In genomic region chr13:73679311-73679710, GRCm38 (mm10) we compare ENCODE assay signal across 25 mouse cellular contexts. TPM values are rescaled to one million over a fixed set of nuclear protein-coding genes. Genes with fewer than 3 reads are reported as not detected.
DNase-seq lines count a peak whose midpoint lies in the region; ATAC-seq and TF ChIP-seq lines count a peak whose summit lies in the region.
"Had no signal": no experiment of that assay in that cellular context is flagged by ENCODE, and none has a peak within 500 bp of the region (broad histone marks: within the 10 kb centered on the region; RNA-seq: fewer than 3 reads in every experiment).

No protein-coding gene starts in this region.

- H3K9ac ChIP-seq in kidney, embryonic 16.5 days (replicated peaks; ENCODE audit: low read length), result no peak overlapping the region
- H3K9ac ChIP-seq in hindbrain, embryonic 13.5 days, result no peak overlapping the region
- H3K9ac ChIP-seq: embryonic facial prominence, embryonic 15.5 days; heart, embryonic 13.5 days; hindbrain, embryonic 12.5 days had no signal

- no peak for TF ChIP-seq CTCF in kidney, adult 2 months (conservative IDR thresholded peaks at IDR 0.05; ENCODE audit: insufficient read depth, insufficient read length, low read depth, low read length)

- no peak for ATAC-seq in kidney, embryonic 16.5 days (ENCODE audit: low FRiP score, low TSS enrichment)
- no peak for ATAC-seq in hindbrain, embryonic 13.5 days (ENCODE audit: low FRiP score)
- ATAC-seq: forebrain, embryonic 14.5 days had no signal

- intact Hi-C loops in left cerebral cortex, postnatal 10 days (cut with DNase I), result no loop called here

- DNase-seq in kidney, adult 18-20 months, result peak; percentile 69
- peak; percentile 78 for DNase-seq in kidney, adult 2 months
- DNase-seq in kidney, postnatal 25 days, result peak; percentile 64 to 83
- no peak for DNase-seq in left cerebral cortex, postnatal 10 days (ENCODE audit: extremely low spot score in 1 of 2, low spot score in 2 of 2)
- DNase-seq in embryo, embryonic 10 days (ENCODE audit: low spot score), result no peak
- DNase-seq: adrenal gland, adult 8-10 months; adrenal gland, postnatal 36 days; cerebellum, adult 2 months; cerebellum, postnatal 10 days; embryo, embryonic 11 days; gastrocnemius, adult 2 months; gastrocnemius, postnatal 25 days; heart, postnatal 36 days had no signal

- no peaks in the 10 kb centered on the region for H3K27me3 ChIP-seq in kidney, adult 2 months (replicated peaks; ENCODE audit: control insufficient read depth, insufficient read depth, low read length)
- H3K27me3 ChIP-seq in kidney, embryonic 16.5 days (ENCODE audit: insufficient read depth, low read length), result no peaks in the 10 kb centered on the region
- no peaks in the 10 kb centered on the region for H3K27me3 ChIP-seq in hindbrain, embryonic 13.5 days
- H3K27me3 ChIP-seq: embryonic facial prominence, embryonic 15.5 days; hindbrain, embryonic 12.5 days had no signal

- no peaks in the 10 kb centered on the region; the same call in 1 of the 2 replicates for H3K36me3 ChIP-seq in kidney, adult 2 months (ENCODE audit: control insufficient read depth, insufficient read depth, low read length)
- H3K36me3 ChIP-seq in kidney, embryonic 16.5 days (ENCODE audit: insufficient read depth, low read length), result no peaks in the 10 kb centered on the region
- H3K36me3 ChIP-seq in hindbrain, embryonic 13.5 days, result no peaks in the 10 kb centered on the region
- H3K36me3 ChIP-seq: embryonic facial prominence, embryonic 15.5 days; forebrain, embryonic 10.5 days; G1E; heart, embryonic 13.5 days; hindbrain, embryonic 12.5 days had no signal

- H3K4me3 ChIP-seq in kidney, adult 2 months (ENCODE audit: insufficient read depth, low read depth, low read length), result no peak overlapping the region
- no peak overlapping the region for H3K4me3 ChIP-seq in kidney, embryonic 16.5 days (ENCODE audit: low read length)
- H3K4me3 ChIP-seq in hindbrain, embryonic 13.5 days, result no peak overlapping the region
- H3K4me3 ChIP-seq: embryonic facial prominence, embryonic 15.5 days; erythroblast, embryonic 14.5 days; forebrain, embryonic 10.5 days; gastrocnemius, adult 2 months; heart, embryonic 13.5 days; hindbrain, embryonic 12.5 days had no signal

- H3K27ac ChIP-seq in kidney, adult 2 months (ENCODE audit: insufficient read depth, low read depth, low read length), result peak overlapping the region; percentile 88
- peak overlapping the region; percentile 89 for H3K27ac ChIP-seq in kidney, embryonic 16.5 days (ENCODE audit: low read length)
- H3K27ac ChIP-seq in hindbrain, embryonic 13.5 days, result no peak overlapping the region
- H3K27ac ChIP-seq: embryonic facial prominence, embryonic 15.5 days; forebrain, embryonic 10.5 days; gastrocnemius, adult 2 months; heart, embryonic 13.5 days; hindbrain, embryonic 12.5 days had no signal

- WGBS in kidney, adult 2 months, result 47% methylated on average over 2 of the region's 2 CpGs
- 71% methylated on average over 2 of the region's 2 CpGs for WGBS in kidney, embryonic 16.5 days
- 75% methylated on average over 2 of the region's 2 CpGs for WGBS in hindbrain, embryonic 13.5 days

- no peak for TF ChIP-seq POLR2A in kidney, adult 2 months (IDR thresholded peaks at IDR 0.05; ENCODE audit: low read depth, low read length)

- no peak overlapping the region for H3K4me2 ChIP-seq in kidney, embryonic 16.5 days (replicated peaks; ENCODE audit: low read depth, low read length)
- H3K4me2 ChIP-seq in hindbrain, embryonic 13.5 days, result no peak overlapping the region
- H3K4me2 ChIP-seq: embryonic facial prominence, embryonic 15.5 days; heart, embryonic 13.5 days; hindbrain, embryonic 12.5 days had no signal

- peaks cover 50% of the 10 kb centered on the region for H3K4me1 ChIP-seq in kidney, adult 2 months (ENCODE audit: control insufficient read depth, insufficient read depth, low read length)
- H3K4me1 ChIP-seq in kidney, embryonic 16.5 days (ENCODE audit: insufficient read depth, low read length), result peaks cover 3% of the 10 kb centered on the region; the same call in 1 of the 2 replicates
- no peaks in the 10 kb centered on the region for H3K4me1 ChIP-seq in hindbrain, embryonic 13.5 days (replicated peaks)
- H3K4me1 ChIP-seq: embryonic facial prominence, embryonic 15.5 days; forebrain, embryonic 10.5 days; heart, embryonic 13.5 days; hindbrain, embryonic 12.5 days had no signal

- H3K9me3 ChIP-seq in kidney, embryonic 16.5 days (ENCODE audit: low read length), result no peaks in the 10 kb centered on the region
- no peaks in the 10 kb centered on the region for H3K9me3 ChIP-seq in hindbrain, embryonic 13.5 days
- H3K9me3 ChIP-seq: embryonic facial prominence, embryonic 15.5 days; forebrain, embryonic 10.5 days; G1E; heart, embryonic 13.5 days; hindbrain, embryonic 12.5 days had no signal

RNA-seq across cellular contexts. Expression of gene Slc6a18, which starts 1.5 kb away (rescaled TPM):
- polyA plus RNA-seq in kidney, adult 2 months (2012; rRNA removed), result 438 and 863 TPM in 2 replicates
- polyA plus RNA-seq in kidney, embryonic 16.5 days (2015; fragmentation: Nextera tagmentation; extraction: Ambion mirVana), result 34.6 and 38.4 TPM in 2 replicates
- not detected for total RNA-seq in left cerebral cortex, postnatal 10 days (2021)
- polyA plus RNA-seq in hindbrain, embryonic 13.5 days (2015; fragmentation: Nextera tagmentation; extraction: Ambion mirVana), result not detected in 2 replicates
- total RNA-seq: adrenal gland, adult 8-10 months; adrenal gland, postnatal 36 days; gastrocnemius, adult 2 months; granulocyte monocyte progenitor cell, adult 5-6 weeks; heart, postnatal 36 days had no signal
- polyA plus RNA-seq: cerebellum, adult 2 months; embryonic facial prominence, embryonic 11.5 days; embryonic facial prominence, embryonic 15.5 days; erythroblast, embryonic 14.5 days; forebrain, embryonic 10.5 days; forebrain, embryonic 14.5 days; G1E; heart, embryonic 13.5 days; heart, postnatal 0 days; hindbrain, embryonic 12.5 days had no signal

RNA-seq across cellular contexts. Expression of gene Slc6a19, which starts 25.4 kb away (rescaled TPM):
- 884 and 1,011 TPM in 2 replicates for polyA plus RNA-seq in kidney, adult 2 months (2012; rRNA removed)
- polyA plus RNA-seq in kidney, embryonic 16.5 days (2015; fragmentation: Nextera tagmentation; extraction: Ambion mirVana), result 2.1 and 2.3 TPM in 2 replicates
- not detected for total RNA-seq in left cerebral cortex, postnatal 10 days (2021)
- polyA plus RNA-seq in hindbrain, embryonic 13.5 days (2015; fragmentation: Nextera tagmentation; extraction: Ambion mirVana), result 0.18 and 0.29 TPM in 2 replicates
- total RNA-seq: gastrocnemius, adult 2 months; granulocyte monocyte progenitor cell, adult 5-6 weeks; heart, postnatal 36 days had no signal
- polyA plus RNA-seq: erythroblast, embryonic 14.5 days; G1E; heart, embryonic 13.5 days; heart, postnatal 0 days had no signal

RNA-seq across cellular contexts. Expression of gene Tert, which starts 52.6 kb away (rescaled TPM):
- 6.4 and 7.4 TPM in 2 replicates for polyA plus RNA-seq in kidney, adult 2 months (2012; rRNA removed)
- polyA plus RNA-seq in kidney, embryonic 16.5 days (2015; fragmentation: Nextera tagmentation; extraction: Ambion mirVana), result 6.6 and 8.0 TPM in 2 replicates
- 1 to 10 TPM; 4.1 to 5.0 TPM for total RNA-seq in left cerebral cortex, postnatal 10 days (2021)
- polyA plus RNA-seq in hindbrain, embryonic 13.5 days (2015; fragmentation: Nextera tagmentation; extraction: Ambion mirVana), result 5.3 and 8.1 TPM in 2 replicates
- total RNA-seq: heart, postnatal 36 days had no signal
- polyA plus RNA-seq: erythroblast, embryonic 14.5 days; G1E had no signal

RNA-seq across cellular contexts. Expression of gene Slc12a7, which starts 53.6 kb away (rescaled TPM):
- polyA plus RNA-seq in kidney, adult 2 months (2012; rRNA removed), result 104 and 109 TPM in 2 replicates
- polyA plus RNA-seq in kidney, embryonic 16.5 days (2015; fragmentation: Nextera tagmentation; extraction: Ambion mirVana), result 27.0 and 28.1 TPM in 2 replicates
- total RNA-seq in left cerebral cortex, postnatal 10 days (2021), result 1 to 10 TPM; 6.0 to 7.3 TPM
- 14.3 and 14.9 TPM in 2 replicates for polyA plus RNA-seq in hindbrain, embryonic 13.5 days (2015; fragmentation: Nextera tagmentation; extraction: Ambion mirVana)

Comparison
In these comparisons a context has a peak if more than half of its experiments do, and no peak if none do; other contexts are left out.
1. RNA of gene Slc6a19, which starts 25.4 kb away (polyA plus RNA-seq): 884 to 1,011 TPM in kidney, adult 2 months; 2.1 to 2.3 TPM in kidney, embryonic 16.5 days and 0.18 to 0.29 TPM in hindbrain, embryonic 13.5 days; every median in the first group is over 100 times any median in the second.
2. DNase-seq: peak in kidney, adult 18-20 months (single experiment), kidney, adult 2 months (single experiment) and kidney, postnatal 25 days (2 of 2); none in left cerebral cortex, postnatal 10 days (0 of 2) and embryo, embryonic 10 days (single experiment).
3. RNA of gene Slc6a18, which starts 1.5 kb away (polyA plus RNA-seq): 438 to 863 TPM in kidney, adult 2 months and 34.6 to 38.4 TPM in kidney, embryonic 16.5 days; not detected in hindbrain, embryonic 13.5 days; every median in the first group is over 10 times any median in the second.